Mouse (Mus musculus) CD4-positive, CD25-positive, alpha-beta regulatory T cell, adult 4 months (primary cell): ENCODE measurements at regions not wholly inside any gene's neighbourhood (a gene's known extent, or its start where the extent isn't known, plus 50 kb on each side); places are given as distances from the start of the nearest gene placed in this dataset.

ENCODE experiments used
- ATAC-seq: one replicate; pipeline ENCODE4 v1.8.0; 2017

- ATAC-seq, result no peak
These were observed 282.0 kb downstream of the Gm49356 start for GRCm38 (mm10) chr15:59171120-59171519.

GRCm38 (mm10) chr15:59173452-59174245 is 284.6 kb downstream of the Gm49356 start:
- no peak for ATAC-seq

- no peak for ATAC-seq
These were observed 285.2 kb downstream of the Gm49356 start for GRCm38 (mm10) chr15:59174246-59174751.

- no peak for ATAC-seq
These were observed 285.9 kb downstream of the Gm49356 start for GRCm38 (mm10) chr15:59174893-59175531.

- no peak for ATAC-seq
These were observed 291.0 kb downstream of the Gm49356 start for GRCm38 (mm10) chr15:59180076-59180475.

- ATAC-seq, result no peak
These were observed 295.4 kb downstream of the Gm49356 start for GRCm38 (mm10) chr15:59184461-59184860.

GRCm38 (mm10) chr15:59187566-59187965 is 298.5 kb downstream of the Gm49356 start:
- ATAC-seq, result no peak

GRCm38 (mm10) chr15:59188371-59188770 is 299.3 kb downstream of the Gm49356 start:
- ATAC-seq, result no peak

GRCm38 (mm10) chr15:59190511-59190910 is 301.4 kb downstream of the Gm49356 start:
- no peak for ATAC-seq

- no peak for ATAC-seq
These were observed 305.3 kb downstream of the Gm49356 start for GRCm38 (mm10) chr15:59194421-59194820.

GRCm38 (mm10) chr15:59196351-59196750 is 307.3 kb downstream of the Gm49356 start:
- no peak for ATAC-seq

GRCm38 (mm10) chr15:59197455-59198391 is 308.6 kb downstream of the Gm49356 start:
- no peak for ATAC-seq

GRCm38 (mm10) chr15:59201386-59201785 is 312.3 kb downstream of the Gm49356 start:
- ATAC-seq, result no peak

- ATAC-seq, result no peak
These were observed 313.0 kb downstream of the Gm49356 start for GRCm38 (mm10) chr15:59201894-59202670.

GRCm38 (mm10) chr15:59203097-59203849 is 314.2 kb downstream of the Gm49356 start:
- no peak for ATAC-seq

GRCm38 (mm10) chr15:59203850-59204625 is 314.9 kb downstream of the Gm49356 start:
- ATAC-seq, result no peak

- ATAC-seq, result no peak
These were observed 316.0 kb downstream of the Gm49356 start for GRCm38 (mm10) chr15:59205091-59205490.

- no peak for ATAC-seq
These were observed 316.4 kb downstream of the Gm49356 start for GRCm38 (mm10) chr15:59205544-59205943.

- ATAC-seq, result no peak
These were observed 317.5 kb downstream of the Gm49356 start for GRCm38 (mm10) chr15:59206636-59207035.

- no peak for ATAC-seq
These were observed 318.9 kb downstream of the Gm49356 start for GRCm38 (mm10) chr15:59207976-59208375.
